Mouse (Mus musculus) lung, embryonic 16.5 days (tissue): ENCODE data around the gene Plekhb2. TPM values are rescaled to one million over a fixed set of nuclear protein-coding genes. Genes with fewer than 3 reads are reported as not detected.

ENCODE experiments used
- ATAC-seq: fragments of 200-750 bp; cut with Nextera tagmentation; 2 replicates; pipeline ENCODE4 v1.8.0; 2017; ENCODE audit warnings: low read depth, mild to moderate bottlenecking, moderate library complexity
- H3K27ac ChIP-seq: fragments of 300-500 bp; sonication (generic); 2 replicates; pipeline ENCODE4 v1.5.1; 2014; ENCODE audit warnings: mild to moderate bottlenecking, control low read depth, low read length
- H3K27me3 ChIP-seq: fragments of 300-500 bp; sonication (generic); 2 replicates; pipeline ENCODE4 v1.6.1; 2014; ENCODE audit warnings: low read depth, low read length, mixed read lengths; ENCODE audit not compliant: control insufficient read depth, insufficient read depth
- H3K36me3 ChIP-seq: fragments of 300-500 bp; sonication (generic); 2 replicates; pipeline ENCODE4 v1.6.1; 2014; ENCODE audit warnings: low read length; ENCODE audit not compliant: control insufficient read depth, insufficient read depth
- H3K4me1 ChIP-seq: fragments of 300-500 bp; sonication (generic); replicated peaks from 2 replicates; pipeline ENCODE4 v1.6.1; 2014; ENCODE audit warnings: low read length, mixed read lengths; ENCODE audit not compliant: control insufficient read depth, insufficient read depth
- H3K4me2 ChIP-seq: fragments of 300-500 bp; sonication (generic); 2 replicates; pipeline ENCODE4 v1.6.1; 2014; ENCODE audit warnings: low read depth, low read length, control low read depth
- H3K4me3 ChIP-seq: fragments of 300-500 bp; sonication (generic); 2 replicates; pipeline ENCODE4 v1.5.1; 2014; ENCODE audit warnings: mild to moderate bottlenecking, low read length, control low read depth
- H3K9ac ChIP-seq: fragments of 300-500 bp; sonication (generic); 2 replicates; pipeline ENCODE4 v1.6.1; 2014; ENCODE audit warnings: low read length, control low read depth
- H3K9me3 ChIP-seq: fragments of 300-500 bp; sonication (generic); 2 replicates; pipeline ENCODE4 v1.6.1; 2016; ENCODE audit warnings: low read length; ENCODE audit not compliant: control insufficient read depth
- WGBS: fragments of 180-500 bp; shearing (Covaris S2); extraction: QIAGEN DNeasy Blood & Tissue Kit; methylation state at CpG from one replicate; pipeline ENCODE4 v1.1.7; 2014; 5-methylcytosine and 5-hydroxymethylcytosine counted together
- polyA plus RNA-seq: library from polyadenylated mRNA; unstranded; fragments of >200 nt; fragmentation: Nextera tagmentation; extraction: Ambion mirVana; gene quantifications from 2 replicates; pipeline ENCODE4 v1.2.1, GENCODE M21; 2015

The Plekhb2 gene
- polyA plus RNA-seq, 1 experiment from 2014 or later = 35.7 TPM

DNA sequence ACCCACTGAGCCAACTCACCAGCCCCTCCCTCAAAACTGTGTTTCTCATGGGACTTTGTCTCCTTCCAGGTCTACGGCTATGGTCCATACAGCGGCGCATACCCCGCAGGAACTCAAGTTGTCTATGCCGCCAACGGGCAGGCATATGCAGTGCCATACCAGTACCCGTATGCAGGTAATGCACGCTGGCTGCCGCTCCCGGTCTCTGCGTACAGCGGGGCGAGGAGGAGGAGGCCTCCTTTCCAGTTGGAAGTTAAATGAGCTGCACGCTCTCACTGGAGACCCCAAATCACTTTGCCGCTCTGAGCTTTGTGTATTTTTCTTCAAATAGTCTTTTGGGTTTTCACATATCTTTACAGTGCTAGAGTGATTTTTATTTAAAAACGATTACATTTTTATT is 19.5 kb downstream of the Plekhb2 start:
- no peak overlapping the region for H3K9ac ChIP-seq
- H3K4me3 ChIP-seq = no peak overlapping the region
- no peaks in the 10 kb centered on the region for H3K27me3 ChIP-seq
- WGBS = 93% methylated on average over 16 of the region's 16 CpGs
- no peaks in the 10 kb centered on the region; the same call in 1 of the 2 replicates for H3K4me1 ChIP-seq
- H3K36me3 ChIP-seq = no peaks in the 10 kb centered on the region
- no peak for ATAC-seq
- H3K9me3 ChIP-seq = no peaks in the 10 kb centered on the region
- H3K4me2 ChIP-seq = no peak overlapping the region
- H3K27ac ChIP-seq = no peak overlapping the region

DNA sequence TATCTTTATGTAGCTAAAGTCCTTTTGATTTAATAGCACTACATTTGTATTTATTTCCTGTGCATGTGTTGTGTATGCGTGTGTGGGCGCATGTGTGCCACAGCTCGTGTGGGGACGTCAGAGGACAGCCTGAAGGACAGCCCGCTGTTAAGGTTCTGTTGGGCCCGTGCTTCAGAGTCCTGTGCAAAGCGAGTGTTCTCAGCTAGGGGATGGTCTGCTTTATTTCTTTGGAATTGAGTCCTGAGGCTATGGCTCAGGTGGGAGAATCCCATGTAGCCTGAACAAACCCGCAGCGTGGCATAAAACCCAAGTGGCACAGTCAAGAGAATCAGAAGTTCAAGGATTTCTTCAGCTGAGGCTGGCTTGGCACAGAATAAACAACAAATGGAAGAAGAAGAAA is 21.4 kb downstream of the Plekhb2 start:
- 94% methylated on average over 9 of the region's 9 CpGs for WGBS
- no peak overlapping the region for H3K4me3 ChIP-seq
- no peaks in the 10 kb centered on the region for H3K27me3 ChIP-seq
- H3K27ac ChIP-seq = no peak overlapping the region
- H3K9ac ChIP-seq = no peak overlapping the region
- ATAC-seq = no peak
- no peaks in the 10 kb centered on the region; the same call in 1 of the 2 replicates for H3K36me3 ChIP-seq
- H3K4me1 ChIP-seq = no peaks in the 10 kb centered on the region
- no peak overlapping the region for H3K4me2 ChIP-seq
- no peaks in the 10 kb centered on the region for H3K9me3 ChIP-seq

DNA sequence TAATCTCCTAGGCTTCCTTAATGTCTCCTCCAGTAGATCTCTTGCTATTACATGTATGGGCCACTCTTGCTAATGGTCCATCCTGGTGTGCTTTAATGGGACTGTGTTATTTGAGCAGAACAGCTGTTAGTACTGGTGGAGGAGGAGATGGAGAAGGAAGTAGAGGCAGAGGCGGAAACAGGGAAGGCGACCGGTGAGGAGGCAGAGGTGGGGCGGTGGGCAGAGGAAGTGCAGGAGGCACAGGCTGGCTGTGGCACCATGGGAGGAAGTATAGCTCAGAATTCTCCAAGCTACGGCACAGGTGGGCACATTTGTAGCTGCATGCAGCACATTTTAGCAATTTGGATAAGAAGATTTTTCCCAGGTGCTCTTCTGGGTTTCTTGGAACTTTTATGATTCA is 23.8 kb downstream of the Plekhb2 start:
- Histone ChIP-seq H3K4me3 (no peak overlapping the region), H3K9ac (no peak overlapping the region), H3K36me3 (no peaks in the 10 kb centered on the region; the same call in 1 of the 2 replicates), H3K4me2 (no peak overlapping the region), H3K4me1 (no peaks in the 10 kb centered on the region), H3K27me3 (no peaks in the 10 kb centered on the region), H3K9me3 (no peaks in the 10 kb centered on the region), H3K27ac (no peak overlapping the region)
- WGBS = 86% methylated on average over 5 of the region's 5 CpGs
- ATAC-seq = no peak

DNA sequence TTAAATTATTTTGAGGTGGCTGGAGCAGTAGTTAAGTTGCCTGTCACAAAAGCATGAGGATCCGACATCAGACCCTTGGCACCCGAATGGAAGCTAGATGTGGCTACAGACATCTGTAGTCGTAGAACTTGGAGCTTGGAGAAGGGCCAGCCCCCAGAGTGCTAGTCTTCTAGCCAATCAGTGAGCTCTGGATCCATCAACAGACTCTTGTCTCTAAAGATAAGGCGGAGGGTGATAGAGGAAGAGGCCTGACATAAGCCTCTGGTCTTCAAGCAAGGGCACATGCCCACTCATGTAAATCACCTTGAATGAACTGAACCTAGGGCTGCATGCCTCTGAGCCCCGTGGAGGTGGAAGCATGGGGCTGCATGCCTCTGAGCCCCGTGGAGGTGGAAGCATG is 29.8 kb downstream of the Plekhb2 start:
- H3K4me1 ChIP-seq = no peaks in the 10 kb centered on the region
- no peaks in the 10 kb centered on the region; the same call in 1 of the 2 replicates for H3K36me3 ChIP-seq
- 55% methylated on average over 6 of the region's 6 CpGs for WGBS
- no peak overlapping the region for H3K4me3 ChIP-seq
- H3K4me2 ChIP-seq = no peak overlapping the region
- no peak overlapping the region for H3K27ac ChIP-seq
- no peak for ATAC-seq
- H3K9me3 ChIP-seq = no peaks in the 10 kb centered on the region; the same call in 1 of the 2 replicates
- no peak overlapping the region for H3K9ac ChIP-seq
- H3K27me3 ChIP-seq = no peaks in the 10 kb centered on the region

DNA sequence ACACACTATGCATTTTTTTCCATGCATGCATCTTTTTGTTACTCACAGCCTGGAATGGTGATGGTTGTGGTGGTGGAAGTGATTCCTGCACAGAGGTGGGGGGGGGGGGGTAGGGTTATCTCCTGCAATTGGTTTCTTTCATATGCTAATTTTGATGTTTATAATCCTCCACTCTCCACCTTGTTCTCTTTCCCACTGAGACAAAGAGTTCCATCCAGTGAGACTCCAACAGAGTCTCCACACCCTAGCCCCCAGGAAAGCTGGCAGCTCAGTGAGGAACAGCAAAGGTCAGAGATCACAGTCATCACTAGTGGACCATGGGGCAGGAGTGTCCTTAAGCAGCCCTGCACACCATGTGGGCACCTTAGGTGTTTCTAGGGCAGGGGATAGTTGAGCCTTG is 34.0 kb downstream of the Plekhb2 start:
- no peak for ATAC-seq

DNA sequence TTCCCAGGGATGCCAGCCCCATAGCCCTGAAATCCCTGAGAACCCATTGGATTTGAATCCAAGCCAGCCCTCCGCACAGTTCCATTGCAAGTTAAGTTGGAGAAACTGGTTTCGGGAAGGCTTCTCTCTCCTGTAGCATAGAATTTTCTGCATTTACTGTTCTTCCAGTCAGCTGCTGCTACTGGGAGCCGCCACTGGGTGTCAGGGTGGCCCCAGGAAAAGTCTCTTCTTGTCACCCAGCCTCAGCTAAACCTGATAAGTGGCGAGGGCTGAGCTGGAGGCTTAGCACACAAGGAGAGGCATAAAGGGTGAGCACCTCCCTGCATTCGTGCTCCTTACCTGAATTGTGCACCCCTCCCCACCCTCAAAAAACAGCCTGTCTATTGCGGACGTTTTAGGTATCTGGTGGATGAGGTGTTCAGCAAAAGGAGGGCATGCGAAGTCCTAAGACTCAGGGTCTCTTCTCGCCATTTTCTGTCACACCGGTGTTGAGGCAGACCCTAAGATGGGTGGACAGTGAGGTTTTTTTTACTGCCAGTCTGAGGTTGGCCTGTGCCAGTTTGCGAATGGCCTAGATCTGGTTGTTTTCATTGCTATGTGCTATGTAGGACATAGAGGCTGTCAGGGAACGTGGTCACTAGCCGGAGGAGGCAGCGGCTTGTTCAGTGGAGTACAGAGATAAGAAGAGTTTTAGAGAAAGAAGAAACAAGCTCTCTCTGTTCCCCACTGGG is 41.9 kb downstream of the Plekhb2 start:
- H3K9me3 ChIP-seq = no peaks in the 10 kb centered on the region
- no peak overlapping the region for H3K4me3 ChIP-seq
- WGBS = 49% methylated on average over 14 of the region's 14 CpGs
- H3K36me3 ChIP-seq = no peaks in the 10 kb centered on the region
- H3K27me3 ChIP-seq = no peaks in the 10 kb centered on the region; the same call in 1 of the 2 replicates
- H3K4me2 ChIP-seq = no peak overlapping the region
- no peaks in the 10 kb centered on the region for H3K4me1 ChIP-seq
- no peak overlapping the region for H3K27ac ChIP-seq
- no peak for ATAC-seq
- no peak overlapping the region for H3K9ac ChIP-seq

More for the DNA sequence above, 34.0 kb downstream of the Plekhb2 start:
- H3K4me3 ChIP-seq = no peak overlapping the region
- H3K4me2 ChIP-seq = no peak overlapping the region
- no peaks in the 10 kb centered on the region for H3K27me3 ChIP-seq
- H3K4me1 ChIP-seq = no peaks in the 10 kb centered on the region
- no peaks in the 10 kb centered on the region for H3K36me3 ChIP-seq
- H3K9me3 ChIP-seq = no peaks in the 10 kb centered on the region; the same call in 1 of the 2 replicates
- H3K27ac ChIP-seq = no peak overlapping the region
- no peak overlapping the region for H3K9ac ChIP-seq

DNA sequence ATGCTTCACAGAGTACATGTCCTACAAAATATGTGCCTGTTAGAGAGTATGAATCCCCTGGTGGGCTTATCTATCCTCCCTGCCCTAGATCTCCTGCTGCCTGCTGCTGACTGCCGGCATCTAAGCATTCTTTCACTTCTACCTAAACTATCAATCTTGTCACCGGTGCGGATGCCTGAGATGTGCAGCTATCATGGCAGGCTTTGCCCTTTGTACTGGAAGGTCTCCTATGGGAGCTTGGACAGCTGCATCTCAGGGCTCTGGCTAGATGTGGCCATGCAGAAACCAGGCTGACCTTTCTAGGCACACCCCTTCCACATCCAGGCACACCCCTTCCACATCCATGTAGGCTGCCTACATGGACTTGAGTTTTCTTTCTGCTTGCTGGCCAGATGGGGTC is 42.7 kb downstream of the Plekhb2 start:
- Histone ChIP-seq H3K9me3 (no peaks in the 10 kb centered on the region), H3K27ac (no peak overlapping the region), H3K27me3 (no peaks in the 10 kb centered on the region; the same call in 1 of the 2 replicates), H3K4me3 (no peak overlapping the region), H3K36me3 (no peaks in the 10 kb centered on the region), H3K9ac (no peak overlapping the region), H3K4me2 (no peak overlapping the region), H3K4me1 (no peaks in the 10 kb centered on the region)
- WGBS = 35% methylated on average over 3 of the region's 3 CpGs
- ATAC-seq = no peak

DNA sequence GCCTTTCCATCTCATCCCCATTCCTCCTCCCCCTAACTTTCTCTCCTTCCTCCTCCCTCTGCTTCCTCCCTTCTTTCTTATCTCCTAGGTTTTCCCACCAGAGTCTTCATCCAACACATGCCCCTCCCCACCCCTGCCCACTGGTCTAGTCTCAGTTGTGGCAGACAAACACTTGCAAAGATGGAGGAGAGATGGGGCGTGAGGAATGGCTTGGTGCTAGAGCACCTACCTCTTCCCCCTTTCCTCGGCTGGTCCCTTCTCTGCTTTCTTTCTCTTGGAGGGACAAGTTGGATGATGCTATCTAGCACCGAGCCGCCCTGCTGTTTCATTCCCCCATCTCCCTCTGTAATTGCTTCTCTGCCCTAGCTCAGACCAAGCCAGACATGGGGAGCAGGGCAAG is 43.6 kb downstream of the Plekhb2 start:
- Histone ChIP-seq H3K27me3 (no peaks in the 10 kb centered on the region; the same call in 1 of the 2 replicates), H3K4me3 (no peak overlapping the region), H3K9ac (no peak overlapping the region), H3K36me3 (no peaks in the 10 kb centered on the region), H3K4me1 (no peaks in the 10 kb centered on the region), H3K27ac (no peak overlapping the region), H3K9me3 (no peaks in the 10 kb centered on the region), H3K4me2 (no peak overlapping the region)
- WGBS = 90% methylated on average over 4 of the region's 4 CpGs
- no peak for ATAC-seq

DNA sequence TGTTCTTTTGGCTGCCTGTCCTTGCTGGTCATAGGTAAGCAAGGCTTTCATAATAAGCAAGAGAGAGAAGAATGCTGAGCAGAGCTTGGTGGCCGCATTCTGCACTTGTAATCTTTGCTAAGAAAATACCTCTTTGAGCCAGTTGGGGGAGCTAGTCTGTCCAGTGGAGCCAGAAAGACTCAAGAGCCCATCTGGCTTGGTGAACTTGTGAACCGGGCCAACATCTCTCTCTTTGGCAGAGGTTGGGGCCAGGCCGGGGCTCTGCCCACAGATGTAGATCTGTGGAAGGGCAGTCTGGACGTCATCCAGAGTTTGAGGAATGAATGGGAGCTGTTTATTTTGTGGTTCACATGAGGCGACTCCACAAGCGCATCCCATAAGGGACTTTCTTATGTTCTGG is 44.1 kb downstream of the Plekhb2 start:
- no peak overlapping the region for H3K4me3 ChIP-seq
- no peaks in the 10 kb centered on the region for H3K4me1 ChIP-seq
- H3K9ac ChIP-seq = no peak overlapping the region
- no peaks in the 10 kb centered on the region; the same call in 1 of the 2 replicates for H3K27me3 ChIP-seq
- no peak for ATAC-seq
- 47% methylated on average over 6 of the region's 6 CpGs for WGBS
- H3K4me2 ChIP-seq = no peak overlapping the region
- no peaks in the 10 kb centered on the region for H3K36me3 ChIP-seq
- no peaks in the 10 kb centered on the region for H3K9me3 ChIP-seq
- H3K27ac ChIP-seq = no peak overlapping the region
